Mouse (Mus musculus) kidney, adult 8-10 months (tissue): ENCODE data around the gene Med4.

ENCODE experiments used
- DNase-seq, 2 experiments: peaks; one replicate each; pipeline ENCODE4 v3.0.0; 2022

Med4 gene

GRCm38 (mm10) chr14:73509765-73510423, at the start of gene Med4:
Gene Med4 (plus strand): TSS chr14:73510025.
- DNase-seq, result peak; percentile 95 to 96

DNA sequence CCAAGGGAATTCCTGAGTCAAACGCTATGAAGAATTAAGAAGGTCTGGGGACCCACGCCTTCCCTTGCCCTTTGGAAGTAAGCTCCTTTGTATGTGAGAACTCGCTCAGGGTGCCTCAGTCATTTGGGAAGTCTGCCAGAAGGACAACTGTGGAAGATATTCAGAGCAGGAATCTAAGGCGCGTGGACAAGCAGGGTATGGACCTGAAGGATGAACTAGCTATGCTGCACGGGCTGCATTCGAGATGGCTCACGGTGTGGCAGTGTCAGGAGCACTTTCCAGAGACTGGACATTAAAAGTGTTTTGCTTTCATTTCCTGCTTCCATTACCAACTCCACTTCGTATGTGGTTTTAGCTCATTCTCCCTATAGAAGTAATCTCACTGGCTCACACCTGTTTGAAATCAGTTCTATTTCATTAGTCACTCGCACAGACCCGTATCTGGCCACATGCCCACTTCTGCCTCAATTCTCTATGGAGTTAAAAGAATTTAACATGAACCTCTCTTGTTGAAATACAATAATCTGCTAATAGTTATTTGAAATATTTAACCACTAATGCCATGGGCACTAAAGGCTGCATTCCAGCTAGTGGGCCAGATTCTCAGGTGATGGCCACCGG, 49.2 kb upstream of the Med4 start:
- DNase-seq, result no peak

- no peak for DNase-seq
These were observed 47.6 kb upstream of the Med4 start for GRCm38 (mm10) chr14:73462211-73462610.

- peak in 1 of 2 experiments; percentile 33 for DNase-seq
These were observed 42.1 kb upstream of the Med4 start for GRCm38 (mm10) chr14:73467697-73468096.

GRCm38 (mm10) chr14:73469506-73469905, 40.3 kb upstream of the Med4 start:
- DNase-seq, result no peak

GRCm38 (mm10) chr14:73470593-73470992, 39.2 kb upstream of the Med4 start:
- no peak for DNase-seq

DNA sequence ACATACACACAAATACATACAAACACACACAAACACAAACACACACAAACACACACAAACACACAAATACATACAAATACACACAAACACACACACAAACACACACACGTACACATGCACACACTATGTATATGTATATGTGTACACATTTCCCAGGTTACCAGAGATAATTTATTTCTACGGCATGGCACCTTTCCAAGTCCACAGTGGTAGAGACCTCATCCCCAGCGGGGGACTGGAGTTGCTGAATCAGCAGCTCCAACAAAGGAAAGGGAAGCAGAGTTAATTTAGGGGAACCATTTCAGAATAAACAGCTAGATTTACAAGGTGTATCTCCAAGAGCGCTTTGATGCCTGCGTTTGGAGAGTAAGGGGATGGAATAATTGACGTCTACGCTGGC, 37.6 kb upstream of the Med4 start:
- DNase-seq, result no peak

GRCm38 (mm10) chr14:73473670-73474460, 36.0 kb upstream of the Med4 start:
- peak; percentile 79 to 83 for DNase-seq

DNA sequence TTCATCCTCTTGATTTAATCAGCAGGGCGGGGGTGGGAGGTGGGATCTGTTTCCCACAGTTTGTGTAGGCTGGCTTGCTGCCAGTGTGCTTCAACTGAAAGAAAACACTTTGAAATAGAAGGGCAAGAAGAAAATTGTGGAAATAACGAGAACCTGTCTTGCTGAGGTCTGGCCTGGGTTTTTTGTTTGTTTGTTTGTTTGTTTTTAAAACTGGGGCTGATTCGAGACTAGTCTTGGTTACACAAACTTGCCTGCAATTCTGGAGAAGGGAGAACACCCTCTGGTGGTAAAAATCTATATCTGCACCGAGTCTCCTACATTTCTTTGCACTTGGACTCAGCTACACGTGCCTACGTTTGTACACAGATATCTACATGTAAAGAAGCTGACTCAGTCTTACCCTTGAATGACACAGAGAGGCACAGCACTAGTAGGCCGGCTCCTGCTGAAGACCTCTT, 35.2 kb upstream of the Med4 start:
- peak; percentile 37 to 64 for DNase-seq

DNA sequence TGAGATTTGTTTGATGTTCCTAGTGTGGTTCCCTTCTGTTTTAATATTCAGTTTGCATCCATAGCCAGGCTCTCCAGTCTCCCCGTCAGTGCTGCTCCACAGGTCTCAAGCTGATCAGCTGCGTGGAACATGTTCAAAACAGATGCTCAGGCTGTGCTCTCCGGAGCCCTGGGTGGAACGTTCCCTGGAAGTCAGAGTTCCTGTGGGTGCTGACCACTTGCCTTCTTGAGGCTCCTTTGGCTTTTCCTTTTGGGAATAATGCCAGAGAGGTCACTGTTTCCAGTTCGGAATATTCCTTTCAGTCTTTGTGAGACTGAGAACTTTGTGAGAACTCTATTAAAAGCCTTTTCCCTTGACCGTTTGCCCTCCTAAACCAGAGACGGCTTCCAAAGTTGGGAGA, 34.3 kb upstream of the Med4 start:
- peak; percentile 48 to 50 for DNase-seq

GRCm38 (mm10) chr14:73476361-73476934, 33.4 kb upstream of the Med4 start:
- no peak for DNase-seq

DNA sequence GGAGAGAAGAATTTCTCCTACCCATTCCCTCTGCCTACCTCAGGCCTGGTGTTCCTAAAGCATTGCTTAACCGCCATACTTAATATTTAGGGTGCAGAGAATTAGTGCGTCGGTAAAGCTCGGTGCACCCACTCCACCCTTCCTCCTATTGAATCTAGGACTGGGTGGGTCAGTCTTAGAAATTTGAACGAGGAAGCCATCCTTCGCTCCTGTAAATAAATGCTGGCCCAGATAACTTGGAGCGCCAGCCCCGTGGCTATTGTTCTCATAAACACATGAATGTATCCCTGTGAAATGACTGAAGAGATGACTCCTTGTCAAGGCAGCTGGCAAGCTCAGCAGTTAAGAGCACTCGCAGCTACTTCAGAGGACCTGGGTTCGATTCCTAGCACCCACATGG, 32.7 kb upstream of the Med4 start:
- no peak for DNase-seq

- DNase-seq, result no peak
These were observed 31.5 kb upstream of the Med4 start for GRCm38 (mm10) chr14:73478321-73478720.

GRCm38 (mm10) chr14:73479771-73480170, 30.1 kb upstream of the Med4 start:
- DNase-seq, result no peak

GRCm38 (mm10) chr14:73483516-73484229, 26.2 kb upstream of the Med4 start:
- DNase-seq, result no peak

GRCm38 (mm10) chr14:73484366-73485110, 25.3 kb upstream of the Med4 start:
- no peak for DNase-seq

DNA sequence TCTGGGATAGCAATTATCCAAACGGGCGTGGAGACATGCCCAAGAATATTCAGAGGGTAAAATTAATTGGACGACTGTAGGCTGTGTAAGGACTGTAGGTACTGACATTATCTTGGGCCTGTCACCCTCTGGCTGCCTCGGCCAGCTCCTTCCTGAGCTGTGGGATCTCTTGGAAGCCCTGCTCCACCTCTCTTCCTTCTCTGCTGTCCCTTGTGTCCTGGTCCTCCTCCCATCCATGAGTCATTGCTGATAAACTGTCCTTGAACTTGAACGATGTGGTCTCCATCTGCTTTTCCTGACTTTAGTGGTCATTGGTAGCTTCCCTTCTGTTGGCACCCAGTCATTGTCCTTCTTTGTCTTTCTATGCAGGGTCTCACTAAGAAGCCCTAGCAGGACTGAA, 23.2 kb upstream of the Med4 start:
- no peak for DNase-seq

DNA sequence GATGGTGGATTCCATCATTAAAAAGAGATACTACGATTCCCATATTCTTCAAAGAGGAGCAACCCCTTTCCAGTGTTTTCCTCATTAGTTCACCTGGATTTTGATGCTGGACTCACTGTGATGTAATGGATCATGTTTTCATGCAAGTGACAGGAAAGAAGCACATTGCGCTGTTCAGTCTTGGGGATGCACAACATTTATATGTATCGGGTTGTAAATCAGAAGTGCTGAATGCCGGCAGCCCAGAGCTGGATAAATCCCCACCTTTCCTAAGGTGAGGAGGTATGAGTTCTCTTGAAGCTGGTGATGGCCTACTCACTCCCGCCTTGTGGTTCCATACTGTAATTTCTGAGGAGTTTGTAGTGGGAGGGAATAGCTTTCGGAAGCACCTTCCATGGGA, 16.5 kb upstream of the Med4 start:
- DNase-seq, result no peak

DNA sequence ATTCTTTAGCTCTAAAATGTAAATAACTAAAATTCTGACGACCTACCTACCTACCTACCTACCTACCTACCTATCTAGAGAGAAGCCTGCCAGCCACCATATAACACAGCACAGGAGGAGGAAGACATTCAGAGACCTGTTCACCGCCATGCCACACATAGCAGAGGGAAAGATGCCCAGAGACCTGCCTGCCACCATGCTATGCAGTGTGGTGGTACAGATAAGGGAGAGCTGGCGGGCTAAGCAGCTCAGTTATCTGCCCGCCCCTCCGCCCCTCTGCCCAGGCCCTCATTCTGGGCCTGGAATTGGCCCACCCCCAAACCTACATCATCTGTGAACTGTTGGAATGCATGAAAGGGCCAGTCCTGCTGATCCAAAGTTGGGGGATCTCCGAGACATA, 15.7 kb upstream of the Med4 start:
- DNase-seq, result no peak

GRCm38 (mm10) chr14:73495753-73496152, 14.1 kb upstream of the Med4 start:
- DNase-seq, result no peak

- DNase-seq, result no peak
These were observed 8.5 kb upstream of the Med4 start for GRCm38 (mm10) chr14:73501283-73501682.

DNA sequence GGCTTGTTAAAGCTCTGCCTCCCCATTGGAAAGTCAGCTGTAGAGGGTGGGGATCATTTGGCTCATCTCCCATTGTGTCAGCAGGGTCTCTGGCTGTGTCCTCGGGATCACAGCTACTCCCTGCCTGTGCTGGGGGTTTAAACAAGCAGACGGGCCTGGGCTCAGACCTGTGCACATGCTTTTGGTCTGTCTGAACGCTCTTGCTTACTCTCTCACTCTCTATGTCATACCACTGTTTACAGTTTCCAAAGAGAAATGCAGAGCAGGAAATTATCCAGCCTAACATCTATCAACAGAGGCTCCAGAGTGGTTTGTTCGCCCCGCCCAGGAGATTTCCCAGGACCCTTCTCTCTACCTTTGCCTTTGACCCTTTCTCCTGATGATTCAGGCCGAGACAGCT, 8.1 kb upstream of the Med4 start:
- DNase-seq, result no peak
